Mouse (Mus musculus): ENCODE measurements around the gene Mtmr6. TPM values are rescaled to one million over a fixed set of nuclear protein-coding genes. Genes with fewer than 3 reads are reported as not detected.
"Not testable (repeated sequence)": the region's sequence is repeated elsewhere in the genome, so short reads cannot be mapped to it uniquely, and the experiment has no call there.

Mtmr6 gene
- polyA plus RNA-seq, 1 experiment = 93.7 TPM

- TF ChIP-seq POLR2A (IDR thresholded peaks at IDR 0.05; ENCODE audit: extremely low read depth, insufficient read depth, low read length) (no peak), CTCF (IDR thresholded peaks at IDR 0.05; ENCODE audit: extremely low read depth, insufficient read depth, low read length) (0 out of 2 replicates have a peak, but pooled peaks have one; percentile 14)
- Histone ChIP-seq H3K4me3 (ENCODE audit: insufficient read depth, low read length) (no peak overlapping the region), H3K4me1 (ENCODE audit: control insufficient read depth, insufficient read depth, low read length) (no peaks in the 10 kb centered on the region), H3K27ac (ENCODE audit: insufficient read depth, low read length) (no peak overlapping the region)
Observed at GRCm38 (mm10) chr14:60308113-60308512, 43.1 kb downstream of the Mtmr6 start.

- no peak overlapping the region for H3K4me3 ChIP-seq (ENCODE audit: insufficient read depth, low read length)
- H3K27ac ChIP-seq (ENCODE audit: insufficient read depth, low read length) = no peak overlapping the region
- no peaks in the 10 kb centered on the region for H3K4me1 ChIP-seq (ENCODE audit: control insufficient read depth, insufficient read depth, low read length)
- TF ChIP-seq CTCF (IDR thresholded peaks at IDR 0.05; ENCODE audit: extremely low read depth, insufficient read depth, low read length) (no peak), POLR2A (IDR thresholded peaks at IDR 0.05; ENCODE audit: extremely low read depth, insufficient read depth, low read length) (no peak)
Observed at GRCm38 (mm10) chr14:60310691-60311090, 45.7 kb downstream of the Mtmr6 start.

- no peaks in the 10 kb centered on the region for H3K4me1 ChIP-seq (ENCODE audit: control insufficient read depth, insufficient read depth, low read length)
- no peak for TF ChIP-seq CTCF (IDR thresholded peaks at IDR 0.05; ENCODE audit: extremely low read depth, insufficient read depth, low read length)
- no peak for TF ChIP-seq POLR2A (IDR thresholded peaks at IDR 0.05; ENCODE audit: extremely low read depth, insufficient read depth, low read length)
- no peak overlapping the region for H3K4me3 ChIP-seq (ENCODE audit: insufficient read depth, low read length)
- no peak overlapping the region for H3K27ac ChIP-seq (ENCODE audit: insufficient read depth, low read length)
Observed at GRCm38 (mm10) chr14:60319231-60319630, 54.2 kb downstream of the Mtmr6 start.

GRCm38 (mm10) chr14:60320813-60321212 is 55.8 kb downstream of the Mtmr6 start:
- TF ChIP-seq CTCF (IDR thresholded peaks at IDR 0.05; ENCODE audit: extremely low read depth, insufficient read depth, low read length) (no peak), POLR2A (IDR thresholded peaks at IDR 0.05; ENCODE audit: extremely low read depth, insufficient read depth, low read length) (no peak)
- Histone ChIP-seq H3K4me3 (ENCODE audit: insufficient read depth, low read length) (no peak overlapping the region), H3K4me1 (ENCODE audit: control insufficient read depth, insufficient read depth, low read length) (no peaks in the 10 kb centered on the region), H3K27ac (ENCODE audit: insufficient read depth, low read length) (no peak overlapping the region)

- H3K4me1 ChIP-seq (ENCODE audit: control insufficient read depth, insufficient read depth, low read length); H3K27ac ChIP-seq (ENCODE audit: insufficient read depth, low read length); H3K4me3 ChIP-seq (ENCODE audit: insufficient read depth, low read length): not testable (repeated sequence)
Observed at GRCm38 (mm10) chr14:60340001-60340400, 75.0 kb downstream of the Mtmr6 start.

- H3K4me3 ChIP-seq (ENCODE audit: insufficient read depth, low read length) = no peak overlapping the region
- H3K4me1 ChIP-seq (ENCODE audit: control insufficient read depth, insufficient read depth, low read length) = no peaks in the 10 kb centered on the region
- no peak overlapping the region for H3K27ac ChIP-seq (ENCODE audit: insufficient read depth, low read length)
- no peak for TF ChIP-seq POLR2A (IDR thresholded peaks at IDR 0.05; ENCODE audit: extremely low read depth, insufficient read depth, low read length)
- no peak for TF ChIP-seq CTCF (IDR thresholded peaks at IDR 0.05; ENCODE audit: extremely low read depth, insufficient read depth, low read length)
Observed at GRCm38 (mm10) chr14:60340570-60340969, 75.5 kb downstream of the Mtmr6 start.

GRCm38 (mm10) chr14:60345326-60345876 is 80.4 kb downstream of the Mtmr6 start:
- Histone ChIP-seq H3K4me3 (ENCODE audit: insufficient read depth, low read length) (no peak overlapping the region), H3K4me1 (ENCODE audit: control insufficient read depth, insufficient read depth, low read length) (no peaks in the 10 kb centered on the region), H3K27ac (ENCODE audit: insufficient read depth, low read length) (no peak overlapping the region)
- TF ChIP-seq POLR2A (IDR thresholded peaks at IDR 0.05; ENCODE audit: extremely low read depth, insufficient read depth, low read length) = no peak
- TF ChIP-seq CTCF (IDR thresholded peaks at IDR 0.05; ENCODE audit: extremely low read depth, insufficient read depth, low read length) = no peak

Other genes starting within 250 kb of the Mtmr6 start
- 15.2 and 15.3 TPM in 2 replicates for gene Atp8a2, start 68.0 kb upstream of the Mtmr6 start, polyA plus RNA-seq (2012; rRNA removed)
- 0.08 and 0.13 TPM in 2 replicates for gene Nupl1, start 13.8 kb upstream of the Mtmr6 start, polyA plus RNA-seq (2012; rRNA removed)
- gene Gm49336, start 13.7 kb upstream of the Mtmr6 start, polyA plus RNA-seq (2012; rRNA removed) = 43.6 and 44.6 TPM in 2 replicates
- gene Amer2, start 108.0 kb downstream of the Mtmr6 start, polyA plus RNA-seq (2012; rRNA removed) = 20.1 and 20.2 TPM in 2 replicates